Mouse (Mus musculus): Measurements from ENCODE around the gene Gsg1l.

GRCm38 (mm10) chr7:126096596-126096995, 14.4 kb upstream of the Gsg1l start:
- no peak for TF ChIP-seq CTCF (IDR thresholded peaks at IDR 0.05; ENCODE audit: low read depth, low read length)
- no peak for TF ChIP-seq TAL1 (conservative IDR thresholded peaks at IDR 0.05; ENCODE audit: low read depth, low read length)
- no peak for TF ChIP-seq POLR2AphosphoS5 (IDR thresholded peaks at IDR 0.05; ENCODE audit: insufficient replicate concordance, low read depth, low read length)
